Mouse (Mus musculus) right cerebral cortex, postnatal 14 days (tissue): ENCODE results near the gene Srm.

ENCODE experiments used
- DNase-seq: peaks from one replicate; pipeline ENCODE4 v3.0.0; 2022

Gene Srm

DNA sequence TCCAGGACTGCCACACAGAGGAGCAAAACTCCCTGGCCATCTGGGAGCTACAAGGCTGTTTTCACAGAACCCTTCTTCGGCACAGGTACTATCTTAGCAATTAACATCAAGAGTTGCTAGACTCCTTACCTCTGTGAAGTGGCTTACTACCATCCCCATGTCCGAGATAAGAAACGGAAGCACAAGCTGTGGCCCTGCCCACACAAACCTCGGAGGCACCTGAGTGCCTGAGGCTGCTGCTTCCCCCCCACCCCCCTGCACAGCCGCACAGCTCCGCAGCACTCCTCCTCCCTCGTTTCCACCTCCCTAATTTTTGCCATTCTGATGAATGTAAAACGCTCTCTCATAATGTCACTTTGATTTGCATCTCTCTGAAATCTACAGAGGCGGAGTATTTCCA, 47.0 kb downstream of the Srm start:
- no peak for DNase-seq

DNA sequence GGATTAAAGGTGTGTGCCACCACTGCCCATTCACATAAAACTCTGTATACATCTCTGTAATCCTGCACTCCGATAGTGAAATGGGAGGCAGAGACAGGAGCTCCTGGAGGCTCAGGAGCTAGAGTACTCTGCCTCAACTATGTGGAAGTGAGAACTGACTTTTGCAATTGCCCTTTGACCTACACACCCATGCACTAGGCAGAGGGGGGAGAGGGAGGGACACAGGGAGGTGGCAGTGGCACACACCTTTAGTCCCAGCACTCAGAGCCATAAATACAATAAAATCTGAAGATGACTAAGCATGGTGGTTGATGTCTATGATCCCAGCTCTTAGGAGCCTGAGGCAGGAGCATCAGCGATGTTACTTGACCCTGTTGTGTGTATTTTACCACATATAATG, 48.2 kb downstream of the Srm start:
- DNase-seq: no peak

DNA sequence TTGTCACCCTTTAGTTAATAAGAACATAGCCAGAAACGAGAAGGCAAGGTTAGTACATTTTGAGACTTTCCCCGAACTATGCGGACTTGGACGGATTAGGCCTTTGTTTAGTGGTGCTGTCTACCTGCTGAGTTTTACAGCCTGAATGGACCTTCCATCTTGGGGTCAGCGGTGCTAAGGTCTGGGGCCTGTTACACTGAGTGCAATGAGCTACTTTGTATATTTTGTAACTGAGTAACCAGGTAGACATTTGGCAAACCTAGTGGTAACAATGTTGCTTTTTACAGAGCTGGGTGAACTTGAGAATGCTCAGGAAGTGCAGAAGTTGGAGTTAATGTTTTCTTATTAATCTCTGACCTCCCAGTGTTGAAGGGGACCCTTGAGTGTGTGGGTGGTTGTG, 49.8 kb downstream of the Srm start:
- no peak for DNase-seq

DNA sequence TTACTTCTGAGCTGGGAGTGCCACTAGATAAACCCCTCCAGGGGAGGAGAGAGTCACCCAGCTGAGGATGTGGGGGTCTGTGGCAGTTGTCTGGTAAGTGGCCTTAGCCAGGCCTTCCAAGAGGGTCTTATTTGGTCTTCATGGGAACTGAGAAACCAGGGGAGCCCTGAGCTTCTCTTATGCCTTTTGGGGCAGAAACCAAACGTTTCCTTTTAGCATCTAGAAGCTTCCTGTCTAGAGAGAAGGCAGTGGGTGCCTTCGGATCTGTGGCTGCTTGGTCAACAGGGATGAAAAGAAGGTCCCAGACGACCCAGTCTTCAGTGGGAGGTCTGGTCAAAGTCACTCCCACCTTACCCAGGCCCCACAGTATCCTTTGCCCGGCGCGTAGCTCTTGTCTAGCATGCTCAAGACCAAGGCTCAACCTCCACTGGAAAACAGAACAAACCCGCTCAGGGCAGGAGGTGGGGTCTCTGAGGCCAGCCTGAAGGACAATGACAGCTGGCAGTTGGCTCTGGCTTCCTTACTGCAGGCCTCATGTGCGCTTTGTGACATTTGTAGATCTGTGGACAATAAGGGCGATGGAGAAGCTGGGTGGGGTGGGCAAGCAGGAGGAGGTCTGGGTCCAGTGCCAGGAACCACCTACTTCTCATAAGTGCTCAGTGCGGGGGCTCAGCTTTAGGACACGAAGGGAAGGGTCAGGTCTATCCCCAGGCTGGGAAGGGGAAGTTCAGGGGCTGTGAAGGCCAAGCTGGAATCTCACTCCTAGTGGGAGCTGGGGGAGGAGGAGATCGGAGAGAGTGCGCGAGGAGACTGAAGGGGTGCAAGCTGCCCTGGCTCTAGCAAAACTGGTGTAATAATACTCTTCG, 52.2 kb downstream of the Srm start, which contains the start of gene Gm572:
Gene Gm572 (plus strand): TSS at position 27 of the 866 bp plus-strand sequence.
- DNase-seq: no peak

DNA sequence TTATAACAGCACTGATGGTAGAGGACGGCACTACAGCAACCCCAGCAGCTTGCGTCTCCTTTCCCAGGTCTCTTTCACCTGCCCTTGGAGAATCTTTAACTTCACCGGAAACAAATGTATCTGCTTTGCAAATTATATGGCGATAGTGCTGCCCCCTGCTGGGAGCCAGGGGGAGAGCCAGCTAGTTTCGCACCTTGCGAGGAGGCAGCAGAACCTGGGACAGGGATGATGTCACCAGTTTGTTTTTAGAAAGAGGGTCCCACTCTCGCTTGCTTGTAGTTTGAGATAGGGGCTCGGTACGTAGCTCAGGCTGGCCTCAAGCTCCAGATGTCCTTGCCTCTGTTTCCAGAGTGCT, 52.8 kb downstream of the Srm start:
- DNase-seq: peak; percentile 68
